24 mouse cellular contexts compared by ENCODE assay signal in the genomic region with DNA sequence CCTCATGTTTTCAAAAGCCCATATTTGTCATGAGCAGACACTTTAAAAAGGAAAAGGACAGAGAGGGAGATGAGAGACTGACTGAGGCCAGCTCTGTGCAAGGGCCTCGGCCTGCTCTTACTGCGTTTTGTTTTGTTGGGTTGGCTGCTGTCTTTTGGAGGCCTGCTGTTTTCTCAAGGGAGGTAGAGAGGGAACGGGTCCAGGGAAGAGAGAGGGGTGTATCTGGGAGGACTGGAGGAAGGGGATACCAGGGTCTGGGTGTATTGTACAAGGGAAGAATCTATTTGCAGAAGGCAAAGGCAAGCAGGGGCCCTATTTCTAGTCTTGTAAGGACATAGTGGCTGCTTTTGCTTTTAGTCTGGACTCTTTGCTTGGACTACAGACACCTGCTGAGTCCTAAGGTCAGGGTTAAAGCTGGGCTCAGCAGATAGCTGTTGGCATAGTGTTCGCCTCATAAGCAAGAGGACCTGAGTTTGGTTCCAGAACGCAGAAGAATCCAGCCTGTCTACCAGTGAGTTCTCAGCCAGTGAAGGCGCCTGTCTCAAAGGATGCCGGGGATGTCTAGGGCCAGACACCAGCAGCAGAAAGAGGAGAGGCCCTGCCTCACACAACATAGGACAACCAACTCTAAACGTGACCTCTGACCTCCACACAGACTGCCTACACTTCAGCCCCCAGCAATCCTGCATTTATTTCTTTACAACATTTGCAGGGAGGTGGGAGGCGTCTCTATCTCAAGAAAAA. TPM values are rescaled to one million over a fixed set of nuclear protein-coding genes. Genes with fewer than 3 reads are reported as not detected.
A peak's percentile ranks its signal among the peaks of the same experiment; 100 is the strongest.
DNase-seq lines count a peak whose midpoint lies in the region; ATAC-seq and TF ChIP-seq lines count a peak whose summit lies in the region.
"Had no signal": no experiment of that assay in that cellular context is flagged by ENCODE, and none has a peak within 500 bp of the region (broad histone marks: within the 10 kb centered on the region; RNA-seq: fewer than 3 reads in every experiment).

No protein-coding gene starts in this region.

- no peaks in the 10 kb centered on the region for H3K36me3 ChIP-seq in forebrain, embryonic 10.5 days (replicated peaks)
- no peaks in the 10 kb centered on the region for H3K36me3 ChIP-seq in forebrain, embryonic 13.5 days (ENCODE audit: poor library complexity, severe bottlenecking)
- no peaks in the 10 kb centered on the region for H3K36me3 ChIP-seq in hindbrain, postnatal 0 days (ENCODE audit: insufficient read depth, low read length)
- no peaks in the 10 kb centered on the region for H3K36me3 ChIP-seq in hindbrain, embryonic 11.5 days (ENCODE audit: control insufficient read depth, insufficient read depth, low read length)
- H3K36me3 ChIP-seq in testis, adult 2 months (ENCODE audit: control insufficient read depth, insufficient read depth, low read length): no peaks in the 10 kb centered on the region
- H3K36me3 ChIP-seq: embryonic facial prominence, embryonic 15.5 days; G1E; hindbrain, embryonic 10.5 days; hindbrain, embryonic 15.5 days had no signal

- no peak for TF ChIP-seq CTCF in hindbrain, postnatal 0 days (IDR thresholded peaks at IDR 0.05; ENCODE audit: low read depth)
- TF ChIP-seq CTCF in testis, adult 2 months (IDR thresholded peaks at IDR 0.05; ENCODE audit: control insufficient read depth, insufficient read depth, insufficient replicate concordance, low read depth, low read length): no peak

- H3K27me3 ChIP-seq in forebrain, embryonic 10.5 days (ENCODE audit: poor library complexity, severe bottlenecking): no peaks in the 10 kb centered on the region
- H3K27me3 ChIP-seq in forebrain, embryonic 13.5 days: 0 out of 2 replicates have a peak, but pooled peaks cover 13% of the 10 kb centered on the region
- no peaks in the 10 kb centered on the region for H3K27me3 ChIP-seq in hindbrain, postnatal 0 days (ENCODE audit: insufficient read depth, low read length)
- H3K27me3 ChIP-seq in hindbrain, embryonic 11.5 days (ENCODE audit: control insufficient read depth, insufficient read depth, low read length): no peaks in the 10 kb centered on the region
- no peaks in the 10 kb centered on the region for H3K27me3 ChIP-seq in testis, adult 2 months (ENCODE audit: control insufficient read depth, insufficient read depth, low read length)
- H3K27me3 ChIP-seq: embryonic facial prominence, embryonic 15.5 days; hindbrain, embryonic 15.5 days had no signal

- 0 out of 2 replicates have a peak overlapping the region, but pooled peaks have one; percentile 11 for H3K27ac ChIP-seq in forebrain, embryonic 10.5 days
- no peak overlapping the region for H3K27ac ChIP-seq in forebrain, embryonic 13.5 days
- H3K27ac ChIP-seq in hindbrain, postnatal 0 days: peak overlapping the region; percentile 12; the same call in 1 of the 2 replicates
- H3K27ac ChIP-seq in hindbrain, embryonic 11.5 days (ENCODE audit: low read depth, low read length): no peak overlapping the region
- H3K27ac ChIP-seq in testis, adult 2 months (ENCODE audit: control insufficient read depth, insufficient read depth, low read depth, low read length): peak overlapping the region; percentile 46; the same call in 1 of the 2 replicates
- H3K27ac ChIP-seq: embryonic facial prominence, embryonic 15.5 days; hindbrain, embryonic 10.5 days; hindbrain, embryonic 15.5 days had no signal

- H3K9me3 ChIP-seq in forebrain, embryonic 10.5 days: peaks cover 5% of the 10 kb centered on the region; the same call in 1 of the 2 replicates
- H3K9me3 ChIP-seq in forebrain, embryonic 13.5 days (replicated peaks): no peaks in the 10 kb centered on the region; the same call in 1 of the 2 replicates
- H3K9me3 ChIP-seq in hindbrain, postnatal 0 days (ENCODE audit: low read length): no peaks in the 10 kb centered on the region
- no peaks in the 10 kb centered on the region for H3K9me3 ChIP-seq in hindbrain, embryonic 11.5 days (ENCODE audit: control insufficient read depth, low read length)
- H3K9me3 ChIP-seq: embryonic facial prominence, embryonic 15.5 days; hindbrain, embryonic 10.5 days; hindbrain, embryonic 15.5 days had no signal

- no peak overlapping the region for H3K4me3 ChIP-seq in forebrain, embryonic 10.5 days
- no peak overlapping the region for H3K4me3 ChIP-seq in forebrain, embryonic 13.5 days
- no peak overlapping the region for H3K4me3 ChIP-seq in hindbrain, postnatal 0 days (ENCODE audit: low read length)
- H3K4me3 ChIP-seq in hindbrain, embryonic 11.5 days (ENCODE audit: low read depth, low read length): no peak overlapping the region
- no peak overlapping the region for H3K4me3 ChIP-seq in testis, adult 2 months (ENCODE audit: control insufficient read depth, low read depth, low read length)
- H3K4me3 ChIP-seq: embryonic facial prominence, embryonic 15.5 days; erythroblast, embryonic 14.5 days; hindbrain, embryonic 10.5 days; hindbrain, embryonic 15.5 days had no signal

- H3K4me1 ChIP-seq in forebrain, embryonic 10.5 days: peaks cover 3% of the 10 kb centered on the region; the same call in 1 of the 2 replicates
- no peaks in the 10 kb centered on the region for H3K4me1 ChIP-seq in forebrain, embryonic 13.5 days
- no peaks in the 10 kb centered on the region for H3K4me1 ChIP-seq in hindbrain, postnatal 0 days (ENCODE audit: insufficient read depth, low read length)
- no peaks in the 10 kb centered on the region for H3K4me1 ChIP-seq in hindbrain, embryonic 11.5 days (replicated peaks; ENCODE audit: control insufficient read depth, insufficient read depth, low read length)
- H3K4me1 ChIP-seq in testis, adult 2 months (ENCODE audit: control insufficient read depth, insufficient read depth, low read length): no peaks in the 10 kb centered on the region
- H3K4me1 ChIP-seq: embryonic facial prominence, embryonic 15.5 days; hindbrain, embryonic 10.5 days; hindbrain, embryonic 15.5 days had no signal

- no peak for ATAC-seq in forebrain, embryonic 13.5 days
- no peak for ATAC-seq in hindbrain, postnatal 0 days
- no peak for ATAC-seq in hindbrain, embryonic 11.5 days (ENCODE audit: low FRiP score)
- ATAC-seq: CD4-positive, CD25-positive, alpha-beta regulatory T cell, adult 4 months; forebrain, embryonic 16.5 days; inflammation-experienced regulatory T-cells, adult 6 months had no signal

- TF ChIP-seq POLR2A in testis, adult 2 months (IDR thresholded peaks at IDR 0.05; ENCODE audit: control insufficient read depth, low read depth, low read length): no peak

- intact Hi-C loops in heart, postnatal 25 days (cut with DNase I): no loop called here

- DNase-seq in forebrain, embryonic 10.5 days (ENCODE audit: extremely low spot score, low spot score): no peak
- peak; percentile 37 to 52 for DNase-seq in heart, adult 18-20 months
- DNase-seq in heart, postnatal 25 days (ENCODE audit: low spot score): no peak
- no peak for DNase-seq in hindbrain, postnatal 0 days (ENCODE audit: low spot score)
- no peak for DNase-seq in hindbrain, embryonic 11.5 days (ENCODE audit: low spot score)
- DNase-seq in testis, postnatal 14 days (ENCODE audit: low spot score): no peak
- DNase-seq: adrenal gland, postnatal 10 days; B cell, adult 2 months; cerebellum, adult 11 months; cerebellum, adult 8-10 months; cerebellum, postnatal 14 days; embryo, embryonic 11 days; kidney, adult 18-20 months had no signal

- H3K9ac ChIP-seq in forebrain, embryonic 13.5 days: no peak overlapping the region
- H3K9ac ChIP-seq in hindbrain, postnatal 0 days (replicated peaks; ENCODE audit: low read length): no peak overlapping the region
- H3K9ac ChIP-seq in hindbrain, embryonic 11.5 days (ENCODE audit: low read depth, low read length): no peak overlapping the region
- H3K9ac ChIP-seq: embryonic facial prominence, embryonic 15.5 days; hindbrain, embryonic 15.5 days had no signal

- WGBS in forebrain, embryonic 10.5 days: 83% methylated on average over 9 of the region's 9 CpGs
- 81% methylated on average over 9 of the region's 9 CpGs for WGBS in forebrain, embryonic 13.5 days
- WGBS in hindbrain, postnatal 0 days: 65% methylated on average over 9 of the region's 9 CpGs
- WGBS in hindbrain, embryonic 11.5 days: 73% methylated on average over 9 of the region's 9 CpGs

- H3K4me2 ChIP-seq in forebrain, embryonic 13.5 days: no peak overlapping the region
- H3K4me2 ChIP-seq in hindbrain, postnatal 0 days (ENCODE audit: low read depth, low read length): no peak overlapping the region
- no peak overlapping the region for H3K4me2 ChIP-seq in hindbrain, embryonic 11.5 days (replicated peaks; ENCODE audit: low read depth, low read length)
- H3K4me2 ChIP-seq: embryonic facial prominence, embryonic 15.5 days; hindbrain, embryonic 15.5 days had no signal

RNA-seq across cellular contexts. Expression of gene Creg2, which starts 21.3 kb away (rescaled TPM):
- 0.05 TPM in 1 of 2 replicates, not detected in the other for polyA plus RNA-seq in forebrain, embryonic 10.5 days (2016; fragmentation: Nextera tagmentation; extraction: Ambion mirVana)
- 0.33 and 0.56 TPM in 2 replicates for polyA plus RNA-seq in forebrain, embryonic 13.5 days (2015; fragmentation: Nextera tagmentation; extraction: Ambion mirVana)
- under 1 TPM in 1 of 2 experiments, not detected in 1; 0.05 TPM for total RNA-seq in heart, adult 18-20 months (2021)
- total RNA-seq in heart, postnatal 25 days (2021): not detected
- total RNA-seq in hindbrain, postnatal 0 days (2014; rRNA removed): 17.6 and 20.2 TPM in 2 replicates
- polyA plus RNA-seq in hindbrain, postnatal 0 days (2015; fragmentation: Nextera tagmentation; extraction: Ambion mirVana): 14.1 and 15.7 TPM in 2 replicates
- polyA plus RNA-seq in hindbrain, embryonic 11.5 days (2014; fragmentation: Nextera tagmentation; extraction: Ambion mirVana): 0.80 and 0.96 TPM in 2 replicates
- polyA plus RNA-seq in testis, adult 2 months (2012; rRNA removed): 0.20 and 0.23 TPM in 2 replicates
- total RNA-seq: common myeloid progenitor, adult 5-6 weeks had no signal
- polyA plus RNA-seq: CD4-positive, CD25-positive, alpha-beta regulatory T cell, adult 4 months; erythroblast, embryonic 14.5 days; G1E had no signal

RNA-seq across cellular contexts. Expression of gene Rfx8, which starts 48.3 kb away (rescaled TPM):
- 0.22 and 0.34 TPM in 2 replicates for polyA plus RNA-seq in forebrain, embryonic 10.5 days (2016; fragmentation: Nextera tagmentation; extraction: Ambion mirVana)
- polyA plus RNA-seq in forebrain, embryonic 13.5 days (2015; fragmentation: Nextera tagmentation; extraction: Ambion mirVana): 0.18 and 0.20 TPM in 2 replicates
- total RNA-seq in heart, adult 18-20 months (2021): under 1 TPM; 0.20 to 0.31 TPM
- under 1 TPM; 0.34 to 0.36 TPM for total RNA-seq in heart, postnatal 25 days (2021)
- 0.10 and 0.97 TPM in 2 replicates for total RNA-seq in hindbrain, postnatal 0 days (2014; rRNA removed)
- polyA plus RNA-seq in hindbrain, postnatal 0 days (2015; fragmentation: Nextera tagmentation; extraction: Ambion mirVana): 0.39 and 0.68 TPM in 2 replicates
- polyA plus RNA-seq in hindbrain, embryonic 11.5 days (2014; fragmentation: Nextera tagmentation; extraction: Ambion mirVana): 0.31 and 0.42 TPM in 2 replicates
- polyA plus RNA-seq in testis, adult 2 months (2012; rRNA removed): 37.8 and 39.1 TPM in 2 replicates
- polyA plus RNA-seq: CD4-positive, CD25-positive, alpha-beta regulatory T cell, adult 4 months; G1E; inflammation-experienced regulatory T-cells, adult 6 months had no signal

Comparison
In these comparisons a context has a peak if more than half of its experiments do, and no peak if none do; other contexts are left out.
1. DNase-seq: peak in heart, adult 18-20 months (2 of 2); none in forebrain, embryonic 10.5 days (single experiment), heart, postnatal 25 days (single experiment), hindbrain, postnatal 0 days (single experiment), hindbrain, embryonic 11.5 days (single experiment) and testis, postnatal 14 days (single experiment).
2. H3K27ac ChIP-seq: peak in forebrain, embryonic 10.5 days (single experiment), hindbrain, postnatal 0 days (single experiment) and testis, adult 2 months (single experiment); none in forebrain, embryonic 13.5 days (single experiment) and hindbrain, embryonic 11.5 days (single experiment).
3. RNA of gene Rfx8, which starts 48.3 kb away (polyA plus RNA-seq): 37.8 to 39.1 TPM in testis, adult 2 months; 0.31 to 0.42 TPM in hindbrain, embryonic 11.5 days, 0.39 to 0.68 TPM in hindbrain, postnatal 0 days, 0.22 to 0.34 TPM in forebrain, embryonic 10.5 days and 0.18 to 0.20 TPM in forebrain, embryonic 13.5 days; every median in the first group is over 10 times any median in the second.